Mouse (Mus musculus) limb, embryonic 12.5 days (tissue): ENCODE results near the gene Stap1. TPM values are rescaled to one million over a fixed set of nuclear protein-coding genes. Genes with fewer than 3 reads are reported as not detected.

Source experiments
- ATAC-seq: fragments of 200-750 bp; cut with Nextera tagmentation; 2 replicates; pipeline ENCODE4 v1.8.0; 2017; ENCODE audit warnings: low read depth, moderate TSS enrichment; ENCODE audit not compliant: insufficient number of reproducible peaks, insufficient read depth, low FRiP score, low TSS enrichment
- H3K27ac ChIP-seq: fragments of 300-500 bp; sonication (generic); 2 replicates; pipeline ENCODE4 v1.5.1; 2016; ENCODE audit warnings: mild to moderate bottlenecking, moderate library complexity
- H3K27me3 ChIP-seq: fragments of 300-500 bp; sonication (generic); 2 replicates; pipeline ENCODE4 v1.6.1; 2016; ENCODE audit warnings: mild to moderate bottlenecking, moderate library complexity
- H3K36me3 ChIP-seq: fragments of 300-500 bp; sonication (generic); 2 replicates; pipeline ENCODE4 v1.6.1; 2016; ENCODE audit warnings: mild to moderate bottlenecking, moderate library complexity
- H3K4me1 ChIP-seq: fragments of 300-500 bp; sonication (generic); replicated peaks from 2 replicates; pipeline ENCODE4 v1.6.1; 2016
- H3K4me2 ChIP-seq: fragments of 300-500 bp; sonication (generic); 2 replicates; pipeline ENCODE4 v1.6.1; 2016; ENCODE audit warnings: mild to moderate bottlenecking, moderate library complexity
- H3K4me3 ChIP-seq: fragments of 300-500 bp; sonication (generic); replicated peaks from 2 replicates; pipeline ENCODE4 v1.5.1; 2016; ENCODE audit warnings: mild to moderate bottlenecking
- H3K9ac ChIP-seq: fragments of 300-500 bp; sonication (generic); replicated peaks from 2 replicates; pipeline ENCODE4 v1.6.1; 2016; ENCODE audit warnings: mild to moderate bottlenecking, moderate library complexity
- H3K9me3 ChIP-seq: fragments of 300-500 bp; sonication (generic); 2 replicates; pipeline ENCODE4 v1.6.1; 2016; ENCODE audit warnings: mild to moderate bottlenecking, moderate library complexity
- WGBS: fragments of 180-500 bp; shearing (Covaris S2); methylation state at CpG from one replicate; pipeline ENCODE4 v1.1.7; 2016; 5-methylcytosine and 5-hydroxymethylcytosine counted together
- polyA plus RNA-seq: library from polyadenylated mRNA; unstranded; fragments of >200 nt; fragmentation: Nextera tagmentation; extraction: Ambion mirVana; gene quantifications from 2 replicates; pipeline ENCODE4 v1.2.1, GENCODE M21; 2016

Stap1 gene
- polyA plus RNA-seq: 0.15 and 0.21 TPM in 2 replicates

GRCm38 (mm10) chr5:86071538-86071937, at the start of gene Stap1:
Gene Stap1 (plus strand): TSS chr5:86071746.
- H3K4me2 ChIP-seq: no peak within 1 kb of the TSS
- no peaks in the 10 kb centered on the region for H3K27me3 ChIP-seq
- no peak within 1 kb of the TSS for H3K9ac ChIP-seq
- H3K4me3 ChIP-seq: no peak within 1 kb of the TSS
- H3K36me3 ChIP-seq: no peaks in the 10 kb centered on the region
- no peak for ATAC-seq
- no peaks in the 10 kb centered on the region for H3K9me3 ChIP-seq
- whole genome bisulfite sequencing: 76% methylated on average over 7 of the region's 7 CpGs
- peaks cover 6% of the 10 kb centered on the region; the same call in 1 of the 2 replicates for H3K4me1 ChIP-seq
- no peak within 1 kb of the TSS for H3K27ac ChIP-seq

GRCm38 (mm10) chr5:86029820-86030219, 41.7 kb upstream of the Stap1 start:
- Histone ChIP-seq H3K27ac (no peak overlapping the region), H3K36me3 (peaks cover 52% of the 10 kb centered on the region), H3K27me3 (no peaks in the 10 kb centered on the region), H3K9me3 (no peaks in the 10 kb centered on the region), H3K4me2 (no peak overlapping the region), H3K9ac (no peak overlapping the region), H3K4me1 (no peaks in the 10 kb centered on the region), H3K4me3 (no peak overlapping the region)
- WGBS: 94% methylated on average over 2 of the region's 2 CpGs
- ATAC-seq: no peak

- Histone ChIP-seq H3K4me1 (peaks cover 17% of the 10 kb centered on the region; the same call in 1 of the 2 replicates), H3K36me3 (0 out of 2 replicates have a peak, but pooled peaks cover 2% of the 10 kb centered on the region), H3K9me3 (no peaks in the 10 kb centered on the region), H3K4me3 (no peak overlapping the region), H3K27me3 (no peaks in the 10 kb centered on the region), H3K4me2 (peak overlapping the region; percentile 61; the same call in 1 of the 2 replicates), H3K9ac (no peak overlapping the region), H3K27ac (no peak overlapping the region)
- no peak for ATAC-seq
- WGBS: 100% methylated on average over 1 of the region's 1 CpGs
Observed at GRCm38 (mm10) chr5:86063501-86063900, 8.0 kb upstream of the Stap1 start.

GRCm38 (mm10) chr5:86065101-86065875, 6.3 kb upstream of the Stap1 start, which contains the start of gene Cenpc1:
Gene Cenpc1 (minus strand): TSS chr5:86065583.
- Histone ChIP-seq H3K9ac (peak within 1 kb of the TSS; percentile 72), H3K36me3 (no peaks in the 10 kb centered on the region), H3K4me3 (peak within 1 kb of the TSS; percentile 65), H3K4me2 (peak within 1 kb of the TSS; percentile 61), H3K27me3 (no peaks in the 10 kb centered on the region), H3K4me1 (peaks cover 17% of the 10 kb centered on the region; the same call in 1 of the 2 replicates), H3K27ac (peak within 1 kb of the TSS; percentile 92), H3K9me3 (no peaks in the 10 kb centered on the region)
- under 1% methylated on average over 60 of the region's 60 CpGs for WGBS
- peak; percentile 95 for ATAC-seq

- H3K36me3 ChIP-seq: no peaks in the 10 kb centered on the region
- ATAC-seq: peak; percentile 79
- H3K4me2 ChIP-seq: peak overlapping the region; percentile 61
- no peaks in the 10 kb centered on the region for H3K27me3 ChIP-seq
- peaks cover 17% of the 10 kb centered on the region; the same call in 1 of the 2 replicates for H3K4me1 ChIP-seq
- peak overlapping the region; percentile 65 for H3K4me3 ChIP-seq
- peak overlapping the region; percentile 86 for H3K27ac ChIP-seq
- no peaks in the 10 kb centered on the region for H3K9me3 ChIP-seq
- WGBS: under 1% methylated on average over 17 of the region's 17 CpGs
- H3K9ac ChIP-seq: 0 out of 2 replicates have a peak overlapping the region, but pooled peaks have one; percentile 13
Observed at GRCm38 (mm10) chr5:86065876-86066550, 5.5 kb upstream of the Stap1 start.

- Histone ChIP-seq H3K4me2 (peak overlapping the region; percentile 61), H3K9ac (no peak overlapping the region), H3K4me3 (peak overlapping the region; percentile 65), H3K36me3 (no peaks in the 10 kb centered on the region), H3K27ac (0 out of 2 replicates have a peak overlapping the region, but pooled peaks have one; percentile 86), H3K9me3 (no peaks in the 10 kb centered on the region), H3K27me3 (no peaks in the 10 kb centered on the region), H3K4me1 (peaks cover 17% of the 10 kb centered on the region; the same call in 1 of the 2 replicates)
- ATAC-seq: peak; percentile 3; the same call in 1 of the 2 replicates
- under 1% methylated on average over 17 of the region's 17 CpGs for WGBS
Observed at GRCm38 (mm10) chr5:86066551-86066929, 5.0 kb upstream of the Stap1 start.

GRCm38 (mm10) chr5:86068451-86068850, 3.1 kb upstream of the Stap1 start:
- H3K9ac ChIP-seq: no peak overlapping the region
- ATAC-seq: no peak
- H3K9me3 ChIP-seq: no peaks in the 10 kb centered on the region
- no peaks in the 10 kb centered on the region for H3K36me3 ChIP-seq
- H3K4me3 ChIP-seq: no peak overlapping the region
- WGBS: 82% methylated on average over 3 of the region's 3 CpGs
- peaks cover 14% of the 10 kb centered on the region; the same call in 1 of the 2 replicates for H3K4me1 ChIP-seq
- no peak overlapping the region for H3K4me2 ChIP-seq
- H3K27ac ChIP-seq: no peak overlapping the region
- no peaks in the 10 kb centered on the region for H3K27me3 ChIP-seq

GRCm38 (mm10) chr5:86069121-86069520, 2.4 kb upstream of the Stap1 start:
- no peaks in the 10 kb centered on the region for H3K9me3 ChIP-seq
- H3K9ac ChIP-seq: no peak overlapping the region
- no peak for ATAC-seq
- WGBS: 78% methylated on average over 6 of the region's 6 CpGs
- no peaks in the 10 kb centered on the region for H3K27me3 ChIP-seq
- H3K27ac ChIP-seq: no peak overlapping the region
- peaks cover 7% of the 10 kb centered on the region; the same call in 1 of the 2 replicates for H3K4me1 ChIP-seq
- H3K36me3 ChIP-seq: no peaks in the 10 kb centered on the region
- no peak overlapping the region for H3K4me2 ChIP-seq
- H3K4me3 ChIP-seq: no peak overlapping the region

- no peaks in the 10 kb centered on the region for H3K9me3 ChIP-seq
- ATAC-seq: no peak
- H3K4me2 ChIP-seq: no peak overlapping the region
Observed at GRCm38 (mm10) chr5:86072756-86073386, 1.3 kb downstream of the Stap1 start.

GRCm38 (mm10) chr5:86078720-86079334, 7.3 kb downstream of the Stap1 start:
- WGBS: 80% methylated on average over 3 of the region's 3 CpGs
- no peaks in the 10 kb centered on the region for H3K4me1 ChIP-seq
- no peak for ATAC-seq
- H3K4me2 ChIP-seq: no peak overlapping the region
- H3K36me3 ChIP-seq: no peaks in the 10 kb centered on the region
- H3K27ac ChIP-seq: no peak overlapping the region
- H3K9me3 ChIP-seq: no peaks in the 10 kb centered on the region
- H3K4me3 ChIP-seq: no peak overlapping the region
- no peak overlapping the region for H3K9ac ChIP-seq
- H3K27me3 ChIP-seq: no peaks in the 10 kb centered on the region

More at GRCm38 (mm10) chr5:86072756-86073386, 1.3 kb downstream of the Stap1 start:
- no peaks in the 10 kb centered on the region for H3K4me1 ChIP-seq
- no peak overlapping the region for H3K27ac ChIP-seq
- H3K27me3 ChIP-seq: no peaks in the 10 kb centered on the region
- no peak overlapping the region for H3K9ac ChIP-seq
- H3K36me3 ChIP-seq: no peaks in the 10 kb centered on the region
- no peak overlapping the region for H3K4me3 ChIP-seq
- 78% methylated on average over 4 of the region's 4 CpGs for WGBS
